Mouse (Mus musculus): ENCODE results near the gene Trmt10c. TPM values are rescaled to one million over a fixed set of nuclear protein-coding genes. Genes with fewer than 3 reads are reported as not detected.

Gene Trmt10c
- polyA plus RNA-seq, 1 experiment from 2014 or later, result 27.7 TPM

- no peak for ATAC-seq (ENCODE audit: insufficient number of reproducible peaks, insufficient read depth, low FRiP score, low TSS enrichment, low read depth)
- Histone ChIP-seq H3K36me3 (peaks cover 27% of the 10 kb centered on the region), H3K9ac (peak overlapping the region; percentile 92), H3K4me1 (peaks cover 15% of the 10 kb centered on the region), H3K9me3 (no peaks in the 10 kb centered on the region), H3K4me3 (peak overlapping the region; percentile 93), H3K27me3 (no peaks in the 10 kb centered on the region), H3K27ac (no peak overlapping the region), H3K4me2 (peak overlapping the region; percentile 74)
- WGBS, result 58% methylated on average over 6 of the region's 6 CpGs
Observed at GRCm38 (mm10) chr16:56036501-56036900, 1.1 kb downstream of the Trmt10c start.

DNA sequence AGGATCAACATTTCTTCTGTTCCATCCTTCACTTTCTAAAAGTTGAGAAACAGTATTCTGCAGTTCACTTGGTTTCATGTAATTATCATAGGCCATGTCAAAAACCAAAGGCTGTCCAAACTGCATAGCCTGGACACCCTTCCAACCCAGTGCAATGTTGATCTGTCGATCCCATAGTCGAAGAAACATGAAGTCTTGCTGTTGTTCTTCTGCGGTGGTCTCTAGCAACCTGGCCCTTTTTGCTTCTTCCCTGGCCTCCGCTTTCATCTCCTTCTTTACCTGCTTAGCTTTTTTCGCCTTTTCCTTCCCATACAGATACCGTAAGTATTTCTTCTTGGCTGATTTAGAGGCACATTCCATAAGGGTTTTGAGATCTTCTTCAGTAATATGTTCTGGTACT, 3.1 kb downstream of the Trmt10c start:
- Histone ChIP-seq H3K27ac (no peak overlapping the region), H3K4me1 (peaks cover 27% of the 10 kb centered on the region), H3K27me3 (no peaks in the 10 kb centered on the region), H3K4me2 (no peak overlapping the region), H3K4me3 (no peak overlapping the region), H3K36me3 (peaks cover 27% of the 10 kb centered on the region), H3K9me3 (no peaks in the 10 kb centered on the region), H3K9ac (no peak overlapping the region)
- WGBS, result 97% methylated on average over 6 of the region's 6 CpGs
- no peak for ATAC-seq (ENCODE audit: insufficient number of reproducible peaks, insufficient read depth, low FRiP score, low TSS enrichment, low read depth)

GRCm38 (mm10) chr16:56029661-56030082, 7.9 kb downstream of the Trmt10c start, which contains the start of gene Pcnp:
Pcnp (minus strand) TSS chr16:56029739.
- peak within 1 kb of the TSS; percentile 97 for H3K9ac ChIP-seq
- peak; percentile 99 for ATAC-seq (ENCODE audit: insufficient number of reproducible peaks, insufficient read depth, low FRiP score, low TSS enrichment, low read depth)
- H3K27ac ChIP-seq, result peak within 1 kb of the TSS; percentile 95
- peaks cover 39% of the 10 kb centered on the region for H3K36me3 ChIP-seq
- 1% methylated on average over 37 of the region's 39 CpGs for WGBS
- H3K4me3 ChIP-seq, result peak within 1 kb of the TSS; percentile 87
- no peaks in the 10 kb centered on the region for H3K9me3 ChIP-seq
- peaks cover 20% of the 10 kb centered on the region for H3K4me1 ChIP-seq
- no peaks in the 10 kb centered on the region for H3K27me3 ChIP-seq
- H3K4me2 ChIP-seq, result peak within 1 kb of the TSS; percentile 71

DNA sequence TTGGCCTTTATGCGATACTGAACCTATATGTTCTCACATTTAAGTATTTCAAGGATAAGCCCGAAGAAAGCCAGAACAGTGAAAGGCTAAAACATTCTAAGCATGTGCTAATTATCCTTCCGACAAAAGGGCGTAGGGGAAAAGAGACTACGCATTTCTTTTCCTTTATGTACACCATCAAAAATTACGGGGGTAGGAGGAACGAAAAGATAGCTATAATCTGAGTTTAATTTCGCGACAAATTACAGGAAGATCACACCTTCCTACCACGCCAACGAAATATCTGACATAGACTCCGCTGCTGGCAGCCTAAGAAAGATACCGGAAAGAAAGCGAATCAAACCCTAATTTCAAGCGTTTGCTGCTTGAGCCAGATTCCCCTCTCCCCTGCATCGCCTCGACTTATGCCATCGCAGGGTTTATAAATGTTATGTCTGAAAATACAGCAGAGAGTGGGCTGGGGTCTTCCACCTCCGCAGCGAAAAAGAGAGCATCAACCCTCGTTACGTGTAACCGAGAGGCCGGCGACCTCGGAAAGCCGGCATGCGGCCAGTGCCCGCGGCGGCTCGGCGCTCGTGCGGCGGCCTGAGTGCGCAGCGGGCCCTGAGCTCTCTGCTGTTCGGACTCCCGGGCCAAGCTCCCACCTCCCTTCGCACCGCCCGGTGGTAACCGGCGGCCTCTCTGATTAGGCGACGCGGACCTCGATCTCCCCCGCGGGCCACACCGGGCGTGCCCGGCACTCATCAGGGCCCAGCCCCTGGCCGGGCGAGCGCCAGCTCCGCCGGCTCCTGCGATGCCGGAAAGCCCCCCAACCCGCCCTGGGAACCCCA, 8.7 kb downstream of the Trmt10c start:
- ATAC-seq (ENCODE audit: insufficient number of reproducible peaks, insufficient read depth, low FRiP score, low TSS enrichment, low read depth), result peak; percentile 79
- H3K9ac ChIP-seq, result peak overlapping the region; percentile 97
- peak overlapping the region; percentile 71 for H3K4me2 ChIP-seq
- H3K9me3 ChIP-seq, result no peaks in the 10 kb centered on the region
- WGBS, result under 1% methylated on average over 60 of the region's 62 CpGs
- H3K4me3 ChIP-seq, result peak overlapping the region; percentile 87
- peaks cover 33% of the 10 kb centered on the region for H3K36me3 ChIP-seq
- peaks cover 20% of the 10 kb centered on the region for H3K4me1 ChIP-seq
- no peaks in the 10 kb centered on the region for H3K27me3 ChIP-seq
- H3K27ac ChIP-seq, result peak overlapping the region; percentile 95

DNA sequence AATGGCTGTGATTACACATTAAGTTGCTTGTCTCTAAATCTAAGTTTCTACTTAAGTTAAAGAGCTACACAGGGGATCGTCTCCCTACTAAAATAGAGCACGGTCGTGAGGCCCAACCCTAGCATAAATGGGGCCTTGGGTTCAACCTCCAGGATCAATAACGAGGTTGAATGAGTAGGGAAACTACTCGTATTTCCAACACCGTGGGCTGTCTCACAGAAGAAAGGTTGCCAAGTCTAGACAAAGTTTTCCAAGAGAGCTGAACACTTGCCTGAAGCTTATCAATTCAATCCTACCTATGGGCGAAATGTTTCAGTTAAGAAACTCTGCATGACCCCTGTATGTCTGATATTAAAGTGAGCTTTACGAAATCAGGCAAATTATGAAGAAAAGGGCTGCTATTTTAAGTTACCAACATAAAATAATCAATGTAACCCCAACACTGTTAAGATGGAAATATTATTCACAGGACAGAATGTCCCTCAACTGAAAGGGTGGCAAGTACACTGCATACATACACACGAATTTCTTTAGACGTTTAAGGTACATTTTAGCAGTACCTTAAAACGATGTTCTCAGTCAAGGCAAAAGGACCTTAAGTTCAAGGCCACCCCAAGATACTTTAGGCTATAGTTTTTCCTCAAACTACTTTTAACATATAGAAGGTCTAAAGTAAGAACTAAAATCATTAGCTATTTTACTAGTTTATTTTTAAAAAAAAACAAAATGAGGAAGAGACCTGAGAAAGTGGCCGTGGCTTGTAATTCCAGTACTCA, 9.6 kb downstream of the Trmt10c start:
- H3K4me2 ChIP-seq, result peak overlapping the region; percentile 71
- peak overlapping the region; percentile 97 for H3K9ac ChIP-seq
- H3K27ac ChIP-seq, result peak overlapping the region; percentile 95; the same call in 1 of the 2 replicates
- H3K4me3 ChIP-seq, result peak overlapping the region; percentile 87
- 40% methylated on average over 12 of the region's 12 CpGs for WGBS
- peaks cover 20% of the 10 kb centered on the region for H3K4me1 ChIP-seq
- H3K9me3 ChIP-seq, result no peaks in the 10 kb centered on the region
- no peaks in the 10 kb centered on the region for H3K27me3 ChIP-seq
- no peak for ATAC-seq (ENCODE audit: insufficient number of reproducible peaks, insufficient read depth, low FRiP score, low TSS enrichment, low read depth)
- H3K36me3 ChIP-seq, result peaks cover 28% of the 10 kb centered on the region

GRCm38 (mm10) chr16:56019660-56020059, 18.0 kb downstream of the Trmt10c start:
- no peak for ATAC-seq (ENCODE audit: insufficient number of reproducible peaks, insufficient read depth, low FRiP score, low TSS enrichment, low read depth)
- H3K36me3 ChIP-seq, result peaks cover 52% of the 10 kb centered on the region
- no peaks in the 10 kb centered on the region for H3K9me3 ChIP-seq
- no peaks in the 10 kb centered on the region for H3K27me3 ChIP-seq
- no peak overlapping the region for H3K4me2 ChIP-seq
- 95% methylated on average over 7 of the region's 7 CpGs for WGBS
- 0 out of 2 replicates have a peak, but pooled peaks cover 2% of the 10 kb centered on the region for H3K4me1 ChIP-seq
- no peak overlapping the region for H3K4me3 ChIP-seq
- no peak overlapping the region for H3K27ac ChIP-seq
- H3K9ac ChIP-seq, result no peak overlapping the region

DNA sequence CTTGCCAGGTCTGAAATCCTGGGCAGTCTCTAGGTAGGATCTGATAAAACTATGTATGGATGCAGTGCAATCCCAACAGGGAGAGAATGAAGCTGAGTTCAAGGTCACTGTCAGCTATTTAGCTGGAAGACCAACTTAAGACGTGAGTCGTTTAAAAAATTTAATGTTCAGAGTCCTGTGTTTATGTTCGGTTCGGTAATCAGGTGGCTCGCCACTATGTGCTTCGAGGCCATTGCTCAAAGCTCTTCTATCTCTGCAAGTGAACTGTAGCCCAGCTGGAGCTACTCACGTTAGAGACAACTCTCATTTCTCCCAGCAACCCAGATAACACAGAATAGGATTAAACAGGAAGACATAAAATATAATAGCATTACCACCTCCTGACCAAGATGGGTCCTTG, 23.5 kb downstream of the Trmt10c start:
- 87% methylated on average over 7 of the region's 7 CpGs for WGBS
- no peak for ATAC-seq (ENCODE audit: insufficient number of reproducible peaks, insufficient read depth, low FRiP score, low TSS enrichment, low read depth)

GRCm38 (mm10) chr16:56012789-56013743, 24.6 kb downstream of the Trmt10c start:
- H3K27ac ChIP-seq, result no peak overlapping the region
- no peak overlapping the region for H3K9ac ChIP-seq
- ATAC-seq (ENCODE audit: insufficient number of reproducible peaks, insufficient read depth, low FRiP score, low TSS enrichment, low read depth), result 0 out of 2 replicates have a peak, but pooled peaks have one; percentile 56
- H3K9me3 ChIP-seq, result no peaks in the 10 kb centered on the region
- peaks cover 42% of the 10 kb centered on the region for H3K36me3 ChIP-seq
- no peak overlapping the region for H3K4me2 ChIP-seq
- H3K27me3 ChIP-seq, result no peaks in the 10 kb centered on the region
- WGBS, result 91% methylated on average over 10 of the region's 10 CpGs
- no peaks in the 10 kb centered on the region for H3K4me1 ChIP-seq
- no peak overlapping the region for H3K4me3 ChIP-seq

More for the DNA sequence above, 23.5 kb downstream of the Trmt10c start:
- Histone ChIP-seq H3K4me3 (no peak overlapping the region), H3K27ac (no peak overlapping the region), H3K4me1 (no peaks in the 10 kb centered on the region), H3K9ac (no peak overlapping the region), H3K36me3 (peaks cover 49% of the 10 kb centered on the region), H3K9me3 (no peaks in the 10 kb centered on the region), H3K27me3 (no peaks in the 10 kb centered on the region), H3K4me2 (no peak overlapping the region)

GRCm38 (mm10) chr16:56008862-56009261, 28.8 kb downstream of the Trmt10c start:
- Histone ChIP-seq H3K27ac (no peak overlapping the region), H3K4me3 (no peak overlapping the region), H3K9me3 (no peaks in the 10 kb centered on the region), H3K4me1 (no peaks in the 10 kb centered on the region), H3K9ac (no peak overlapping the region), H3K27me3 (no peaks in the 10 kb centered on the region), H3K36me3 (peaks cover 45% of the 10 kb centered on the region), H3K4me2 (no peak overlapping the region)
- no peak for ATAC-seq (ENCODE audit: insufficient number of reproducible peaks, insufficient read depth, low FRiP score, low TSS enrichment, low read depth)
- WGBS, result 95% methylated on average over 1 of the region's 1 CpGs

- H3K27ac ChIP-seq, result no peak overlapping the region
- no peak overlapping the region for H3K9ac ChIP-seq
- no peaks in the 10 kb centered on the region for H3K4me1 ChIP-seq
- 97% methylated on average over 11 of the region's 11 CpGs for WGBS
- no peak overlapping the region for H3K4me2 ChIP-seq
- no peak overlapping the region for H3K4me3 ChIP-seq
- no peaks in the 10 kb centered on the region for H3K9me3 ChIP-seq
- ATAC-seq (ENCODE audit: insufficient number of reproducible peaks, insufficient read depth, low FRiP score, low TSS enrichment, low read depth), result no peak
- peaks cover 54% of the 10 kb centered on the region for H3K36me3 ChIP-seq
- no peaks in the 10 kb centered on the region for H3K27me3 ChIP-seq
Observed at GRCm38 (mm10) chr16:56006798-56007197, 30.8 kb downstream of the Trmt10c start.

DNA sequence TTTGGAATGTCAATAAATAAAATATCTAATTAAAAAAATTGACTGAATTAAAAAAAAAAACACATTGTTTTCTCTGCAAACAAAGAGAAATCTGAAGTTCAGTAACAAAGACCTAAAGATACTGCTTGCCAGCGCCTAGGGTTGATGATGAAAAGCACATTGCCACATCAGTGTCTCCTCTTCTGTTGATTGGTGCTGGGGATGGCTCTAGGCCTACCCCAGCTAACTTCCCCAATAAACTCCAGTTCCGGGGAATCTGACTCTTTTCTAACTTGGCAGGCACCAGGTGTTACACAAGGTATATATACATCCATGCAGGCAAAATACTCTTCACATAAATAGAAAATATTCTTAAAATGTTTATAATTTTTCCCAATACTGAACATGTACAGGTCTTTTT, 43.4 kb downstream of the Trmt10c start:
- Histone ChIP-seq H3K27ac (no peak overlapping the region), H3K9ac (no peak overlapping the region), H3K36me3 (peaks cover 58% of the 10 kb centered on the region), H3K9me3 (no peaks in the 10 kb centered on the region), H3K4me2 (no peak overlapping the region), H3K4me1 (no peaks in the 10 kb centered on the region), H3K4me3 (no peak overlapping the region), H3K27me3 (no peaks in the 10 kb centered on the region)
- no peak for ATAC-seq (ENCODE audit: insufficient number of reproducible peaks, insufficient read depth, low FRiP score, low TSS enrichment, low read depth)
- 91% methylated on average over 2 of the region's 2 CpGs for WGBS
